Mouse (Mus musculus): Measurements from ENCODE around the gene Slc22a12.

The Slc22a12 gene

DNA sequence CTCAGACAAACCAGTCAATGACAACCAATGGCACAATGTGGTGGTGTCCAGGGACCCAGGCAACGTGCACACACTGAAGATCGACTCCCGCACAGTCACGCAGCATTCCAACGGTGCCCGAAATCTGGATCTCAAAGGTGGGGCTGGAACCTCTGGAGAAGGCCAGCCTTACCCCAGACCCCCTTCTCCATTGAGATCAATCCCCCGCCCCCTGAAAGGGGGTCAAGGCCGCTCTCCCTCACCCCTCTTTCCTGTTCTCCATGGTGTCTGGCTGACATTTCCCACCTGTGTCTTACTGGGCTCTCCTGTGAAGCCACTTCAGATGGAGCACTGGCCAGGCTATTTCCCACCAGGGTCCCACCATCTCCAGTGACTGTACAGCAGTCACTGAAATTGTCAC lies 51.3 kb downstream of the Slc22a12 start:
- DNase-seq = no peak

- DNase-seq = peak; percentile 82 to 93
These were observed 53.8 kb downstream of the Slc22a12 start for GRCm38 (mm10) chr19:6489030-6489429.

All from kidney, postnatal 25 days (tissue).